Mouse (Mus musculus): Measurements from ENCODE around the gene Eid2b. TPM values are rescaled to one million over a fixed set of nuclear protein-coding genes. Genes with fewer than 3 reads are reported as not detected.

The Eid2b gene
- total and polyA plus RNA-seq, 3 experiments: 3.2 to 5.3 TPM; not detected in 1

GRCm38 (mm10) chr7:28301616-28302433 is 24.3 kb downstream of the Eid2b start, which contains the start of gene Dll3:
Gene Dll3, minus strand, starts transcription at chr7:28302238.
- H3K9me3 ChIP-seq (replicated peaks; ENCODE audit: insufficient read depth, low read length): no peaks in the 10 kb centered on the region
- no peaks in the 10 kb centered on the region for H3K4me1 ChIP-seq (ENCODE audit: control insufficient read depth in 1 of 2, insufficient read depth in 2 of 2, low read length in 2 of 2)
- TF ChIP-seq CTCF (IDR thresholded peaks at IDR 0.05 in 2 of 3, conservative IDR thresholded peaks at IDR 0.05 in 1 of 3; ENCODE audit: control insufficient read depth in 1 of 3, insufficient read depth in 1 of 3, low read depth in 2 of 3, low read length in 3 of 3, poor library complexity in 1 of 3, severe bottlenecking in 1 of 3) (peak in 2 of 3 experiments; percentile 2 to 32; a peak in 2 of 6 replicates), NRF1 (IDR thresholded peaks at IDR 0.05; ENCODE audit: insufficient read depth, low read depth, low read length, poor library complexity, severe bottlenecking) (no peak)
- DNase-seq (ENCODE audit: low read depth, low spot score): no peak
- peaks cover 0 to 1% of the 10 kb centered on the region in 2 experiments; a peak in 1 of 4 replicates for H3K36me3 ChIP-seq (ENCODE audit: control insufficient read depth in 1 of 2, insufficient read depth in 2 of 2, low read length in 2 of 2)
- no peak within 1 kb of the TSS for H3K27ac ChIP-seq (ENCODE audit: control insufficient read depth, low read depth, low read length)
- H3K79me2 ChIP-seq (ENCODE audit: control insufficient read depth, insufficient read depth, low read length, poor library complexity): no peaks in the 10 kb centered on the region
- H3K9ac ChIP-seq (ENCODE audit: control insufficient read depth, low read depth, low read length, poor library complexity, severe bottlenecking): no peak within 1 kb of the TSS
- H3K27me3 ChIP-seq (ENCODE audit: control insufficient read depth in 1 of 2, insufficient read depth in 2 of 2, low read length in 2 of 2): no peaks in the 10 kb centered on the region
- H3K4me3 ChIP-seq (ENCODE audit: control insufficient read depth in 1 of 2, insufficient read depth in 1 of 2, low read depth in 2 of 2, low read length in 2 of 2): no peak within 1 kb of the TSS

GRCm38 (mm10) chr7:28305641-28306040 is 28.1 kb downstream of the Eid2b start:
- no peak overlapping the region for H3K9ac ChIP-seq (ENCODE audit: control insufficient read depth, low read depth, low read length, poor library complexity, severe bottlenecking)
- H3K4me1 ChIP-seq (ENCODE audit: control insufficient read depth in 1 of 2, insufficient read depth in 2 of 2, low read length in 2 of 2): no peaks in the 10 kb centered on the region
- no peak overlapping the region for H3K27ac ChIP-seq (ENCODE audit: control insufficient read depth, low read depth, low read length)
- no peaks in the 10 kb centered on the region for H3K9me3 ChIP-seq (replicated peaks; ENCODE audit: insufficient read depth, low read length)
- peaks cover 1 to 2% of the 10 kb centered on the region in 2 experiments; a peak in 3 of 4 replicates for H3K36me3 ChIP-seq (ENCODE audit: control insufficient read depth in 1 of 2, insufficient read depth in 2 of 2, low read length in 2 of 2)
- H3K79me2 ChIP-seq (ENCODE audit: control insufficient read depth, insufficient read depth, low read length, poor library complexity): no peaks in the 10 kb centered on the region
- no peaks in the 10 kb centered on the region for H3K27me3 ChIP-seq (ENCODE audit: control insufficient read depth in 1 of 2, insufficient read depth in 2 of 2, low read length in 2 of 2)
- DNase-seq (ENCODE audit: low read depth, low spot score): no peak
- H3K4me3 ChIP-seq (ENCODE audit: control insufficient read depth in 1 of 2, insufficient read depth in 1 of 2, low read depth in 2 of 2, low read length in 2 of 2): no peak overlapping the region
- no peak for TF ChIP-seq SMC3 (IDR thresholded peaks at IDR 0.05; ENCODE audit: low read depth, low read length)
- no peak for TF ChIP-seq MAFK (IDR thresholded peaks at IDR 0.05; ENCODE audit: borderline replicate concordance, low read depth, low read length)
- TF ChIP-seq E2F4 (IDR thresholded peaks at IDR 0.05; ENCODE audit: borderline replicate concordance, low read depth, low read length): no peak
- no peak for TF ChIP-seq POLR2AphosphoS2 (IDR thresholded peaks at IDR 0.05; ENCODE audit: low read length)
- no peak for TF ChIP-seq GATA1 (IDR thresholded peaks at IDR 0.05; ENCODE audit: low read depth, low read length)
- TF ChIP-seq TAL1 (IDR thresholded peaks at IDR 0.05; ENCODE audit: low read length): no peak
- no peak for TF ChIP-seq SIN3A (IDR thresholded peaks at IDR 0.05; ENCODE audit: low read length)
- TF ChIP-seq BHLHE40 (IDR thresholded peaks at IDR 0.05; ENCODE audit: borderline replicate concordance, low read depth, low read length): no peak
- TF ChIP-seq NRF1 (IDR thresholded peaks at IDR 0.05; ENCODE audit: insufficient read depth, low read depth, low read length, poor library complexity, severe bottlenecking): no peak
- TF ChIP-seq MXI1 (IDR thresholded peaks at IDR 0.05; ENCODE audit: low read depth, low read length): no peak
- no peak for TF ChIP-seq RAD21 (IDR thresholded peaks at IDR 0.05; ENCODE audit: low read depth, low read length)

- Histone ChIP-seq H3K4me3 (ENCODE audit: control insufficient read depth in 1 of 2, insufficient read depth in 1 of 2, low read depth in 2 of 2, low read length in 2 of 2) (no peak overlapping the region), H3K27me3 (ENCODE audit: control insufficient read depth in 1 of 2, insufficient read depth in 2 of 2, low read length in 2 of 2) (no peaks in the 10 kb centered on the region), H3K4me1 (ENCODE audit: control insufficient read depth in 1 of 2, insufficient read depth in 2 of 2, low read length in 2 of 2) (no peaks in the 10 kb centered on the region), H3K9me3 (replicated peaks; ENCODE audit: insufficient read depth, low read length) (no peaks in the 10 kb centered on the region), H3K27ac (ENCODE audit: control insufficient read depth, low read depth, low read length) (no peak overlapping the region), H3K79me2 (ENCODE audit: control insufficient read depth, insufficient read depth, low read length, poor library complexity) (peaks cover 5% of the 10 kb centered on the region), H3K36me3 (ENCODE audit: control insufficient read depth in 1 of 2, insufficient read depth in 2 of 2, low read length in 2 of 2) (peaks cover 1 to 5% of the 10 kb centered on the region in 2 experiments; a peak in 3 of 4 replicates), H3K9ac (ENCODE audit: control insufficient read depth, low read depth, low read length, poor library complexity, severe bottlenecking) (no peak overlapping the region)
- no peak for DNase-seq (ENCODE audit: low read depth, low spot score)
- TF ChIP-seq CHD2 (IDR thresholded peaks at IDR 0.05; ENCODE audit: low read length): no peak
- no peak for TF ChIP-seq GATA1 (IDR thresholded peaks at IDR 0.05; ENCODE audit: low read depth, low read length)
- no peak for TF ChIP-seq NRF1 (IDR thresholded peaks at IDR 0.05; ENCODE audit: insufficient read depth, low read depth, low read length, poor library complexity, severe bottlenecking)
- TF ChIP-seq MEF2A (IDR thresholded peaks at IDR 0.05; ENCODE audit: extremely low read depth, insufficient replicate concordance, low read depth, low read length, poor library complexity, severe bottlenecking): no peak
- no peak for TF ChIP-seq USF2 (IDR thresholded peaks at IDR 0.05; ENCODE audit: borderline replicate concordance in 1 of 2, insufficient read depth in 1 of 2, low read depth in 1 of 2, low read length in 2 of 2)
- TF ChIP-seq ZMIZ1 (IDR thresholded peaks at IDR 0.05; ENCODE audit: low read depth, low read length): no peak
- no peak for TF ChIP-seq ZC3H11A (IDR thresholded peaks at IDR 0.05; ENCODE audit: low read depth, low read length)
- no peak for TF ChIP-seq TCF12 (IDR thresholded peaks at IDR 0.05; ENCODE audit: low read depth, low read length)
- no peak for TF ChIP-seq SIN3A (IDR thresholded peaks at IDR 0.05; ENCODE audit: low read length)
- TF ChIP-seq RAD21 (IDR thresholded peaks at IDR 0.05; ENCODE audit: low read depth, low read length): no peak
- no peak for TF ChIP-seq RCOR1 (IDR thresholded peaks at IDR 0.05; ENCODE audit: low read depth, low read length)
- TF ChIP-seq ZNF384 (IDR thresholded peaks at IDR 0.05; ENCODE audit: low read depth, low read length): no peak
- no peak for TF ChIP-seq MXI1 (IDR thresholded peaks at IDR 0.05; ENCODE audit: low read depth, low read length)
- TF ChIP-seq BHLHE40 (IDR thresholded peaks at IDR 0.05; ENCODE audit: borderline replicate concordance, low read depth, low read length): no peak
- TF ChIP-seq EP300 (IDR thresholded peaks at IDR 0.05; ENCODE audit: low read depth in 1 of 2, low read length in 2 of 2): no peak
- no peak for TF ChIP-seq NELFE (IDR thresholded peaks at IDR 0.05; ENCODE audit: low read depth, low read length)
Measured at GRCm38 (mm10) chr7:28306216-28306615, 28.7 kb downstream of the Eid2b start.

Measured in MEL (cell line).